Mouse (Mus musculus) kidney, embryonic 15.5 days (tissue): Measurements from ENCODE around the gene Heatr4. TPM values are rescaled to one million over a fixed set of nuclear protein-coding genes. Genes with fewer than 3 reads are reported as not detected.
"Not testable (repeated sequence)": the region's sequence is repeated elsewhere in the genome, so short reads cannot be mapped to it uniquely, and the experiment has no call there.

Experiments used
- ATAC-seq: fragments of 200-750 bp; cut with Nextera tagmentation; replicated peaks from 2 replicates; pipeline ENCODE4 v1.8.0; 2017; ENCODE audit warnings: moderate TSS enrichment; ENCODE audit not compliant: low FRiP score
- H3K27ac ChIP-seq: fragments of 300-500 bp; sonication (generic); 2 replicates; pipeline ENCODE4 v1.5.1; 2015; ENCODE audit warnings: mild to moderate bottlenecking, inconsistent platforms
- H3K27me3 ChIP-seq: fragments of 300-500 bp; sonication (generic); 2 replicates; pipeline ENCODE4 v1.6.1; 2015; ENCODE audit warnings: inconsistent platforms
- H3K36me3 ChIP-seq: fragments of 300-500 bp; sonication (generic); 2 replicates; pipeline ENCODE4 v1.6.1; 2015; ENCODE audit warnings: inconsistent platforms
- H3K4me1 ChIP-seq: fragments of 300-500 bp; sonication (generic); 2 replicates; pipeline ENCODE4 v1.6.1; 2015; ENCODE audit warnings: inconsistent platforms
- H3K4me2 ChIP-seq: fragments of 300-500 bp; sonication (generic); 2 replicates; pipeline ENCODE4 v1.6.1; 2015; ENCODE audit warnings: moderate library complexity, mild to moderate bottlenecking, inconsistent platforms
- H3K4me3 ChIP-seq: fragments of 300-500 bp; sonication (generic); replicated peaks from 2 replicates; pipeline ENCODE4 v1.5.1; 2015; ENCODE audit warnings: mild to moderate bottlenecking, inconsistent platforms
- H3K9ac ChIP-seq: fragments of 300-500 bp; sonication (generic); 2 replicates; pipeline ENCODE4 v1.6.1; 2015; ENCODE audit warnings: mild to moderate bottlenecking, inconsistent platforms
- H3K9me3 ChIP-seq: fragments of 300-500 bp; sonication (generic); replicated peaks from 2 replicates; pipeline ENCODE4 v1.6.1; 2016; ENCODE audit warnings: inconsistent platforms
- WGBS: fragments of 180-500 bp; shearing (Covaris S2); methylation state at CpG from one replicate; pipeline ENCODE4 v1.1.7; 2015; ENCODE audit warnings: mixed read lengths; 5-methylcytosine and 5-hydroxymethylcytosine counted together
- polyA plus RNA-seq: library from polyadenylated mRNA; unstranded; fragments of >200 nt; fragmentation: Nextera tagmentation; extraction: Ambion mirVana; gene quantifications from 2 replicates; pipeline ENCODE4 v1.2.1, GENCODE M21; 2015

The Heatr4 gene
- polyA plus RNA-seq = not detected in 2 replicates

GRCm38 (mm10) chr12:83984752-83985151 lies at the start of gene Heatr4:
TSS of gene Heatr4 (minus strand) at chr12:83984852.
- Histone ChIP-seq H3K36me3 (no peaks in the 10 kb centered on the region; the same call in 1 of the 2 replicates), H3K9ac (no peak within 1 kb of the TSS), H3K27me3 (no peaks in the 10 kb centered on the region), H3K4me3 (no peak within 1 kb of the TSS), H3K4me1 (peaks cover 25% of the 10 kb centered on the region), H3K9me3 (no peaks in the 10 kb centered on the region; the same call in 1 of the 2 replicates), H3K27ac (no peak within 1 kb of the TSS), H3K4me2 (no peak within 1 kb of the TSS)
- no peak for ATAC-seq
- WGBS = 84% methylated on average over 4 of the region's 4 CpGs

GRCm38 (mm10) chr12:84034108-84034507 lies 49.5 kb upstream of the Heatr4 start:
- no peaks in the 10 kb centered on the region for H3K36me3 ChIP-seq
- peaks cover 3% of the 10 kb centered on the region; the same call in 1 of the 2 replicates for H3K4me1 ChIP-seq
- H3K4me3 ChIP-seq = no peak overlapping the region
- no peaks in the 10 kb centered on the region for H3K9me3 ChIP-seq
- no peak overlapping the region for H3K4me2 ChIP-seq
- no peak for ATAC-seq
- peaks cover 5% of the 10 kb centered on the region; the same call in 1 of the 2 replicates for H3K27me3 ChIP-seq
- no peak overlapping the region for H3K27ac ChIP-seq
- 22% methylated on average over 4 of the region's 4 CpGs for WGBS
- no peak overlapping the region for H3K9ac ChIP-seq

GRCm38 (mm10) chr12:84033302-84033701 lies 48.6 kb upstream of the Heatr4 start:
- H3K4me2 ChIP-seq, H3K9ac ChIP-seq, H3K9me3 ChIP-seq, H3K4me3 ChIP-seq, H3K27me3 ChIP-seq, H3K4me1 ChIP-seq, H3K36me3 ChIP-seq, H3K27ac ChIP-seq, ATAC-seq: not testable (repeated sequence)
- WGBS = 70% methylated on average over 2 of the region's 2 CpGs

- Histone ChIP-seq H3K9me3 (no peaks in the 10 kb centered on the region), H3K9ac (no peak overlapping the region), H3K4me3 (no peak overlapping the region), H3K27me3 (peaks cover 5% of the 10 kb centered on the region; the same call in 1 of the 2 replicates), H3K36me3 (no peaks in the 10 kb centered on the region), H3K4me1 (no peaks in the 10 kb centered on the region), H3K4me2 (no peak overlapping the region), H3K27ac (no peak overlapping the region)
- 84% methylated on average over 4 of the region's 4 CpGs for WGBS
- no peak for ATAC-seq
These were observed 48.2 kb upstream of the Heatr4 start for GRCm38 (mm10) chr12:84032854-84033253.

GRCm38 (mm10) chr12:84030659-84031332 lies 46.1 kb upstream of the Heatr4 start:
- no peaks in the 10 kb centered on the region for H3K4me1 ChIP-seq
- no peaks in the 10 kb centered on the region for H3K36me3 ChIP-seq
- H3K4me2 ChIP-seq = no peak overlapping the region
- peak; percentile 70; the same call in 1 of the 2 replicates for ATAC-seq
- H3K27me3 ChIP-seq = no peaks in the 10 kb centered on the region
- H3K27ac ChIP-seq = no peak overlapping the region
- no peak overlapping the region for H3K4me3 ChIP-seq
- H3K9me3 ChIP-seq = no peaks in the 10 kb centered on the region
- H3K9ac ChIP-seq = no peak overlapping the region
- 68% methylated on average over 4 of the region's 4 CpGs for WGBS

- ATAC-seq, H3K27me3 ChIP-seq, H3K4me1 ChIP-seq, H3K4me2 ChIP-seq, H3K9ac ChIP-seq, H3K9me3 ChIP-seq, H3K36me3 ChIP-seq, H3K4me3 ChIP-seq, H3K27ac ChIP-seq: not testable (repeated sequence)
- WGBS = 100% methylated on average over 1 of the region's 1 CpGs
These were observed 44.4 kb upstream of the Heatr4 start for GRCm38 (mm10) chr12:84029043-84029442.

- not testable (repeated sequence) for H3K36me3 ChIP-seq, H3K9ac ChIP-seq, H3K27me3 ChIP-seq, H3K4me3 ChIP-seq, ATAC-seq, H3K27ac ChIP-seq, H3K4me1 ChIP-seq, H3K4me2 ChIP-seq, H3K9me3 ChIP-seq
- 62% methylated on average over 3 of the region's 3 CpGs for WGBS
These were observed 43.7 kb upstream of the Heatr4 start for GRCm38 (mm10) chr12:84028328-84028727.

- no peaks in the 10 kb centered on the region for H3K27me3 ChIP-seq
- H3K36me3 ChIP-seq = no peaks in the 10 kb centered on the region
- H3K4me1 ChIP-seq = no peaks in the 10 kb centered on the region
- no peak overlapping the region for H3K4me2 ChIP-seq
- no peaks in the 10 kb centered on the region for H3K9me3 ChIP-seq
- WGBS = 74% methylated on average over 7 of the region's 7 CpGs
- no peak overlapping the region for H3K9ac ChIP-seq
- H3K27ac ChIP-seq = no peak overlapping the region
- ATAC-seq = no peak
- H3K4me3 ChIP-seq = no peak overlapping the region
These were observed 41.2 kb upstream of the Heatr4 start for GRCm38 (mm10) chr12:84025888-84026287.

- Histone ChIP-seq H3K27me3 (no peaks in the 10 kb centered on the region), H3K4me1 (0 out of 2 replicates have a peak, but pooled peaks cover 3% of the 10 kb centered on the region), H3K4me2 (no peak overlapping the region), H3K9ac (no peak overlapping the region), H3K4me3 (no peak overlapping the region), H3K27ac (no peak overlapping the region), H3K9me3 (no peaks in the 10 kb centered on the region), H3K36me3 (no peaks in the 10 kb centered on the region)
- WGBS = 80% methylated on average over 9 of the region's 9 CpGs
- ATAC-seq = no peak
These were observed 38.5 kb upstream of the Heatr4 start for GRCm38 (mm10) chr12:84023052-84023745.

- H3K4me2 ChIP-seq, H3K4me1 ChIP-seq, H3K36me3 ChIP-seq, H3K27ac ChIP-seq, ATAC-seq, H3K9ac ChIP-seq, H3K4me3 ChIP-seq, H3K9me3 ChIP-seq, H3K27me3 ChIP-seq: not testable (repeated sequence)
- WGBS = 97% methylated on average over 4 of the region's 4 CpGs
These were observed 37.6 kb upstream of the Heatr4 start for GRCm38 (mm10) chr12:84022266-84022665.

- H3K27ac ChIP-seq, H3K36me3 ChIP-seq, H3K27me3 ChIP-seq, H3K4me2 ChIP-seq, H3K4me3 ChIP-seq, H3K9ac ChIP-seq, H3K4me1 ChIP-seq, H3K9me3 ChIP-seq: not testable (repeated sequence)
- WGBS = 26% methylated on average over 7 of the region's 7 CpGs
- ATAC-seq = peak; percentile 65
These were observed 35.9 kb upstream of the Heatr4 start for GRCm38 (mm10) chr12:84020528-84020927.

GRCm38 (mm10) chr12:84013701-84014100 lies 29.0 kb upstream of the Heatr4 start:
- H3K4me3 ChIP-seq = no peak overlapping the region

More at GRCm38 (mm10) chr12:84013701-84014100, 29.0 kb upstream of the Heatr4 start:
- H3K9me3 ChIP-seq = no peaks in the 10 kb centered on the region
- WGBS = 91% methylated on average over 7 of the region's 7 CpGs
- peaks cover 46% of the 10 kb centered on the region for H3K4me1 ChIP-seq
- H3K27ac ChIP-seq = no peak overlapping the region
- no peak overlapping the region for H3K4me2 ChIP-seq
- H3K9ac ChIP-seq = no peak overlapping the region
- no peak for ATAC-seq
- no peaks in the 10 kb centered on the region for H3K27me3 ChIP-seq
- H3K36me3 ChIP-seq = peaks cover 10% of the 10 kb centered on the region
